Mouse (Mus musculus): Measurements from ENCODE around the gene Ppp1r12c. TPM values are rescaled to one million over a fixed set of nuclear protein-coding genes. Genes with fewer than 3 reads are reported as not detected.
A peak's percentile ranks its signal among the peaks of the same experiment; 100 is the strongest.

Gene Ppp1r12c
- total and polyA plus RNA-seq, 2 experiments: 21.8 to 22.2 TPM

DNA sequence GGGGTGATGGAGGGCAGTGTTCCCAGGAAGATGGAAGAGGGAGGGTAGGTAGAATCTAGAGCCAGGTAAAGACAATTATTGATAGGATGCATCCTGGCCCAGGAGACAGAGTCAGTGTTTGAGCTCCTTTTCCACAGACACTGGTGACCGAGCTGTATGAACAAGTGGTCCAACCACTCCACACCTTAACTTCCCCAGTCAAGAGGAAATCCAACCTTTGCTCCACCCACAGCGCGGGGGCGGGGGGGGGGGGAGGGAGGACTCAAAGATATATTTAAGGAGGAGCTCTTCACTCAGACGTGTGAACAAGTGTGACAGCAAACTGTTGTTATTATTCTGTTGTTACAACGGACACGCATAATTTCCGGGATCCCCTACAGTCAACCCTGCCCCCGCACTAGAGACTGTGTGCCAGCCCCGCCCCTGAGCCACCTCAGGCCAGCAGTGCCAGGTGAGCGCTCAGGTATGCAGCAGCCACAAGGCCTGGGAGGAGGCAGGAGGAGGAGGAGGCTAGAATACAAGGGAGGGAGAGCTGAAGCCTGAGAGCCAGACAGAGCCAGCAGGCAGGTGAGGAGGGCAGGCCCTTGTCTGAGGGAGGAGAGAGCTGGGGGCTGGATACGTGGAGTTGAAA, 37.2 kb downstream of the Ppp1r12c start:
- no peak overlapping the region for H3K9ac ChIP-seq (ENCODE audit: low read depth, low read length)

DNA sequence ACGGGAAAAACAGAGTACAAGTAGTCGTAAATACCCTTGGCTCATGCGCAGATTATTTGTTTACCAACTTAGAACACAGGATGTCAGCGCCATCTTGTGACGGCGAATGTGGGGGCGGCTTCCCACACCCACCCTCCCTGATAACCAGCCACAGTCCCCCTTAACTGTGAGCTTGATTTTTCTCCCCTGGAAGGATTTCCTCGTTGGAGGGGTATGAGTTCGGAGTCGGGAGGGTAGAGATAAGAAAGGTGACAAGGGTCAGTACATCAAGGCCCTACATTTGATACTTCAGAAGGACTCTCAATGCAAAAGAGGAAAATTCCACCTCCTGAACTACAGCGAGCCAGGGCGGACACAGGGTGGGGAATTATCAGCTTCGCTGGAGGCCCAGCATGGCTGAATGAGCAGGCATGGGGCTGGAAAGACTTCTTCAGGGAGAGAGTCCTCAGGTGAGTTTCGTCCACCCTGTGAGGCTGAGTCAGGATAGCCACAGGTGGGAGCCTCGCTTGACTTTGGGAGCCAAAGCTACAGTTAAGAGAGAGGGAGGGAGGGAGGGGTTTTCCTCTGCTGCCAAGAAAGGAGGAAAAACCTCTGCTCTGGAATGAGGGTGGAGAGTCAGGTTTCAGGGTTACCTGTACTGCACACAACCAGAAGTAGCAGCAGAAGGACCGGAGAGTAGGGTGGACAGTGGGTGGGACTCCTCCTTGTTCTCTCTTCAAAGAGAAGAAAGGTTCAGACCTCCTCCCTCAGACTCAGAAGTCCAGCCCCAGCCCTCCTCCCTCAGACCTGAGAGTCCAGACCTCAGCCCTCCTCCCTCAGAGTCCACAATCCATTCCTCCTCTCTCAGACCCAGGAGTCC, 40.7 kb downstream of the Ppp1r12c start, which contains the start of gene Eps8l1:
Gene Eps8l1, plus strand, starts transcription at position 99 of the 859 bp plus-strand sequence.
- no peak for DNase-seq (ENCODE audit: extremely low read depth, low read depth, low spot score)
- H3K9ac ChIP-seq (ENCODE audit: low read depth, low read length): peak within 1 kb of the TSS; percentile 12; the same call in 1 of the 2 replicates
- no peaks in the 10 kb centered on the region for H3K79me2 ChIP-seq (ENCODE audit: control insufficient read depth, insufficient read depth, low read length)
- TF ChIP-seq POLR2A (IDR thresholded peaks at IDR 0.05; ENCODE audit: extremely low read depth, insufficient read depth, low read length) (no peak), CTCF (IDR thresholded peaks at IDR 0.05; ENCODE audit: low read depth, low read length) (no peak)
- H3K27me3 ChIP-seq (ENCODE audit: control insufficient read depth, insufficient read depth, low read length): no peaks in the 10 kb centered on the region
- H3K4me3 ChIP-seq (ENCODE audit: insufficient read depth, low read depth, low read length): peak within 1 kb of the TSS; percentile 46
- peak within 1 kb of the TSS; percentile 15; the same call in 1 of the 2 replicates for H3K27ac ChIP-seq (replicated peaks; ENCODE audit: insufficient read depth, low read depth, low read length)
- 37% methylated on average over 14 of the region's 16 CpGs for WGBS
- no peaks in the 10 kb centered on the region for H3K36me3 ChIP-seq (ENCODE audit: control insufficient read depth, insufficient read depth, low read length)
- H3K4me1 ChIP-seq (ENCODE audit: control insufficient read depth, insufficient read depth, low read length): no peaks in the 10 kb centered on the region

More for the DNA sequence above, 37.2 kb downstream of the Ppp1r12c start:
- H3K27ac ChIP-seq (replicated peaks; ENCODE audit: insufficient read depth, low read depth, low read length): no peak overlapping the region
- H3K4me1 ChIP-seq (ENCODE audit: control insufficient read depth, insufficient read depth, low read length): no peaks in the 10 kb centered on the region
- WGBS: 10% methylated on average over 12 of the region's 12 CpGs
- no peaks in the 10 kb centered on the region for H3K27me3 ChIP-seq (ENCODE audit: control insufficient read depth, insufficient read depth, low read length)
- H3K36me3 ChIP-seq (ENCODE audit: control insufficient read depth, insufficient read depth, low read length): no peaks in the 10 kb centered on the region
- H3K4me3 ChIP-seq (ENCODE audit: insufficient read depth, low read depth, low read length): no peak overlapping the region
- TF ChIP-seq CTCF (IDR thresholded peaks at IDR 0.05; ENCODE audit: low read depth, low read length) (no peak), POLR2A (IDR thresholded peaks at IDR 0.05; ENCODE audit: extremely low read depth, insufficient read depth, low read length) (no peak)
- H3K79me2 ChIP-seq (ENCODE audit: control insufficient read depth, insufficient read depth, low read length): no peaks in the 10 kb centered on the region
- DNase-seq (ENCODE audit: extremely low read depth, low read depth, low spot score): no peak

DNA sequence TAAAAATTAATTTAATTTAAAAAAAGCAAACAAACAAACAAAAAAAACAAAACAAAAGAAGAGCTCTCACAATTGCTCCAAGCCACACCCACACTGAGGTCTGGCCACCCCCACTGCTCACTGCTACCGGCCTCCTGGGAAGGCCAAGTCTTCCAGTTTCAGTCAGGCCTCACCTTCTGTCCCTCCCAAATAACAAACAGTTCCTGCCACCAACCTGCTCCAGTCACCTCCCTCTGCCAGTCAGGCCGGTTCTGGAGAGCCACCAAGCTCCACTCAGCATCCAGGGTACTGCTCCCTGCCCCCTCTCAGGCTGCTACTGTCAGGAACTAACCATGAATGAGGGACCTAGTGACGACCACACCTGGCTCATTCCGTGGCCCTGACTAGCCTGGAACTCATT, 48.8 kb downstream of the Ppp1r12c start:
- Histone ChIP-seq H3K79me2 (ENCODE audit: control insufficient read depth, insufficient read depth, low read length) (no peaks in the 10 kb centered on the region), H3K4me3 (ENCODE audit: insufficient read depth, low read depth, low read length) (no peak overlapping the region), H3K27me3 (ENCODE audit: control insufficient read depth, insufficient read depth, low read length) (no peaks in the 10 kb centered on the region), H3K27ac (replicated peaks; ENCODE audit: insufficient read depth, low read depth, low read length) (no peak overlapping the region), H3K9ac (ENCODE audit: low read depth, low read length) (no peak overlapping the region), H3K36me3 (ENCODE audit: control insufficient read depth, insufficient read depth, low read length) (no peaks in the 10 kb centered on the region), H3K4me1 (ENCODE audit: control insufficient read depth, insufficient read depth, low read length) (no peaks in the 10 kb centered on the region)
- TF ChIP-seq CTCF (IDR thresholded peaks at IDR 0.05; ENCODE audit: low read depth, low read length): no peak
- no peak for TF ChIP-seq POLR2A (IDR thresholded peaks at IDR 0.05; ENCODE audit: extremely low read depth, insufficient read depth, low read length)
- WGBS: 26% methylated on average over 4 of the region's 4 CpGs
- DNase-seq (ENCODE audit: extremely low read depth, low read depth, low spot score): peak; percentile 8

DNA sequence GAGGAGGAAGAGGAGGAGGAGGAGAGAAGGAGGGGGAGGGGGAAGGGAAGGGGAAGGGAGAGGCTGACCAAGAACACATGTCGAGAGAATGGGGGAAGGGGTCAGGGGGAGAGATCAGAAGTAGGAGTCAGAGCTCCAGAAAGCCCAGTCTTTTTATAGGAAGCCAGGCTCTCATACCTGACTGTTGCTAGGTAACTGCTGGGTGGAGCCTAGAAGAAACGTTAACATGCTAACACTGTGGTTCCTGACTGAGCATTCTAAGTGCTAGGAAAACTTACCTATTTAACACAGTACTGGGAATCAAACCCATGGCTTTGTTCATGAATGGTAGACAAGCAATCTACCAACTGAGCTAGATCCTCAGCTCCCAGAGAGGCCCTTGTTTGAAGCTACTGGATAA, 52.3 kb downstream of the Ppp1r12c start:
- Histone ChIP-seq H3K36me3 (ENCODE audit: control insufficient read depth, insufficient read depth, low read length) (no peaks in the 10 kb centered on the region), H3K4me3 (ENCODE audit: insufficient read depth, low read depth, low read length) (no peak overlapping the region), H3K4me1 (ENCODE audit: control insufficient read depth, insufficient read depth, low read length) (peaks cover 2% of the 10 kb centered on the region; the same call in 1 of the 2 replicates), H3K9ac (ENCODE audit: low read depth, low read length) (no peak overlapping the region), H3K27me3 (ENCODE audit: control insufficient read depth, insufficient read depth, low read length) (no peaks in the 10 kb centered on the region), H3K79me2 (ENCODE audit: control insufficient read depth, insufficient read depth, low read length) (no peaks in the 10 kb centered on the region; the same call in 1 of the 2 replicates), H3K27ac (replicated peaks; ENCODE audit: insufficient read depth, low read depth, low read length) (no peak overlapping the region)
- TF ChIP-seq POLR2A (IDR thresholded peaks at IDR 0.05; ENCODE audit: extremely low read depth, insufficient read depth, low read length) (no peak), CTCF (IDR thresholded peaks at IDR 0.05; ENCODE audit: low read depth, low read length) (no peak)
- DNase-seq (ENCODE audit: extremely low read depth, low read depth, low spot score): no peak
- 21% methylated on average over 2 of the region's 2 CpGs for WGBS

DNA sequence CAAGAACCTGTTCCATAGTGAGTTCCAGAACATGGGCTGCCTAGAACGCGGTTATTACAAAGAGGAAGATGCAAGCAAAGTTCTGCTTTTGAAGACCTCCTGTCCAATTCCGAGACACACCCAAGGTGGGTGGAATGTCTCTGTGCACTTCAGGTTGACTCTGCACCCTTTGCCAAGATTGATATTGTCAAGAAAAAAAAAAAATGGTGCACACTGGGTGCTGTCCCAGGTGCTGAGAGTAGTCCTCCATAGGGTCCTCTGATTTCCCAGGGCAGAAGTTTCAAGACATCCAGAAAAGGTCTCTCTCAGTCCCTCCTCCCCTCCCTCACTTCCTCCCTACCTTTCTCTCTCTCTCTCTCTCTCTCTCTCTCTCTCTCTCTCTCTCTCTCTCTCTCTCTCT, 53.0 kb downstream of the Ppp1r12c start:
- no peak overlapping the region for H3K27ac ChIP-seq (replicated peaks; ENCODE audit: insufficient read depth, low read depth, low read length)
- no peak overlapping the region for H3K4me3 ChIP-seq (ENCODE audit: insufficient read depth, low read depth, low read length)
- H3K9ac ChIP-seq (ENCODE audit: low read depth, low read length): no peak overlapping the region
- no peaks in the 10 kb centered on the region; the same call in 1 of the 2 replicates for H3K79me2 ChIP-seq (ENCODE audit: control insufficient read depth, insufficient read depth, low read length)
- no peak for TF ChIP-seq POLR2A (IDR thresholded peaks at IDR 0.05; ENCODE audit: extremely low read depth, insufficient read depth, low read length)
- TF ChIP-seq CTCF (IDR thresholded peaks at IDR 0.05; ENCODE audit: low read depth, low read length): no peak
- no peaks in the 10 kb centered on the region for H3K36me3 ChIP-seq (ENCODE audit: control insufficient read depth, insufficient read depth, low read length)
- H3K27me3 ChIP-seq (ENCODE audit: control insufficient read depth, insufficient read depth, low read length): no peaks in the 10 kb centered on the region
- 96% methylated on average over 3 of the region's 3 CpGs for WGBS
- peaks cover 2% of the 10 kb centered on the region; the same call in 1 of the 2 replicates for H3K4me1 ChIP-seq (ENCODE audit: control insufficient read depth, insufficient read depth, low read length)
- DNase-seq (ENCODE audit: extremely low read depth, low read depth, low spot score): no peak
